Mouse (Mus musculus) T-helper 1 cell (primary cell): ENCODE data around the gene 4930402H24Rik.

Experiments
- in situ Hi-C: fragments of 300-600 bp; cut with MboI, MseI; formaldehyde crosslinking; loops from one replicate; pipeline ENCODE4 v1.15.1; 2025; ENCODE audit warnings: high pct_unique_total_duplicates

The 4930402H24Rik gene

DNA sequence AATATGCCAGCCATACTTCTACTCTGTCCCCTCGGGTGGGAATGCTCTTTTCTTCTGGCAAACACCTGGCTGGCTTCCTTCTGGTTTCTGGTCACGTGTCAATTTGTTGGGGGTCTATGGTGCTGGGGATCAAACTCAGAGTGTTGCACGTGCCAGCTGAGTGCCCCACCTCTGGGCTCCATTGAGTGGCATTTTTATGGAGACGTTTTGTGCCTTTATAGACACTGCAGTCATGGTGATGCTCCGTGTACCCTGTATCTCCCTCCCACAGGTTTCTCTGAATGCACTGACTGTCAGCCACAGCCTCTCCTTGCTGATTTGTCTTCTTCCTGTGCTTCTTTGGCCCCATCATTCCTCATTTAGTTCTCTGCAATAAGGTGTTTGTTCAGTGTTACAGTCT lies 174.4 kb downstream of the 4930402H24Rik start:
- in situ Hi-C loops: loop anchor here (5.0 kb wide), 1 partner anchor 375 kb away; no protein-coding TSS in a partner anchor

DNA sequence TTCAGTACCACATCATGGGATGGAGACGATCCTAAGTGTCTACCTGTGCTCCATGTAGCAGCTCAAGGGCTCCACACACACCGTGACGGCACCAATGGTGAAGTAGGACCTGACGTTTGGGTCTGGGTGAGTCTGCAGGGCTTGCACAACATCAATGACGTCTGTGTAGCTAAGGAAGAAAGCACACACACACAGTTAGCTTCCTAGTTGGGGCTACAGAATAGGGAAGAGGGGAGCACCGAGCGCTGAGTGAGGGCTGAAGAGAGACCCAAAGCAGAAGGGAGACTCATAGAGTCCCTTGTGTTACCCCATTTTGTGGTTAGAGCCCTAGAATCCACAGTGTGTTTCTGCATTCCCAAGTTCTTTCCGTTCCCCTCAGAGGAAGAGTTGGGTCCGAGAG lies 175.5 kb downstream of the 4930402H24Rik start:
- in situ Hi-C loops: loop anchor here (5.0 kb wide), 1 partner anchor 377 kb away; no protein-coding TSS in a partner anchor

DNA sequence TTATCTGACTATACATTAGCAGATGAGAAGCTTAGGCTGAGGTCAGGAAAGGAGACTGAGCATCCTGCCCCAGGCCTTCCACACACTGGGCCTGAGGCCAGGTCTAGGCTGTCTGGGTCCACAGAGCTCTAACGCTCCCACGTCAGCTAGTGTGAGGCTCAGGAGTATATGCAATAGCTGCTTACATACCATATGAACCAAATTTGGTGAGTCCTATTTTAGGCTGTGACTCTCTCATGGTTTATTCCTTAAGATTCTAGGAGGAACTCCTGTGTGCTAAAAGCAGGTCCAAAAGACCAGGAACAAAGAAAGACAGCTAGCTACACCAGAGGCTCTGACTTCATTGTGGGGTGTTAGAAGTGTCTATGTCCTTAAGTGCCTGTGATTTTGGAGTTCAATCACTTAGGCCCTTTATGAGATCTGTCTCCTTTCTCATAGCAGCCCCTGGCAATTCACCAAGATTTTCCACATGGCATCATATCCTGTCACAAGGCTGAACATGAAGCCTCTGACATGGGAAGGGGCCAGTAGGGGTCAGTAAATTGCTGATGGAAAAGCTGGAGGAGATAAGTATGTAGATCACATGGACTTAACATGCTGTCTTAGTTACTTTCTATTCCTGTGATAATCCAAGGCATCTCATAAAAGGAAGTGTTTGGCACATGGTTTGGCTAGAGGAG lies 177.2 kb downstream of the 4930402H24Rik start:
- in situ Hi-C loops: no loop called here

DNA sequence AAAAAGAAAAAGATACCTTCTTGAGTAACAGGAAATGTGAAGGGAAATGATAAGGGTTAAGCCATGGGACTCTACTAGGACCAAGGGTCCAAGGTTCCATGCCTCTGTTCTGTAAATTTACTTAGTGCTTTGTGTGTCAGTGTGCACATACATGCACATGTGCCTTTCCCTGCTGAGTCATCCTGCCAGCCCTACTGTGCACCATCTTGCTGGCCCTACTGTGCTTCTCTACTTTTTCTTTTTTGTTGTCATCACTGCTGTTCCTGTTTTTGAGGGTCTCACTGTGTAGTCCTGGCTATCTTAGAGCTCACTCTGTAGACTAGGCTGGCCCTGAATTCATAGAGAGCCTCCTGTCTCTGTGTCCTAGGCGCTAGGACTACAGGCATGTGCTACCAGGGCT lies 178.5 kb downstream of the 4930402H24Rik start:
- in situ Hi-C loops: no loop called here

DNA sequence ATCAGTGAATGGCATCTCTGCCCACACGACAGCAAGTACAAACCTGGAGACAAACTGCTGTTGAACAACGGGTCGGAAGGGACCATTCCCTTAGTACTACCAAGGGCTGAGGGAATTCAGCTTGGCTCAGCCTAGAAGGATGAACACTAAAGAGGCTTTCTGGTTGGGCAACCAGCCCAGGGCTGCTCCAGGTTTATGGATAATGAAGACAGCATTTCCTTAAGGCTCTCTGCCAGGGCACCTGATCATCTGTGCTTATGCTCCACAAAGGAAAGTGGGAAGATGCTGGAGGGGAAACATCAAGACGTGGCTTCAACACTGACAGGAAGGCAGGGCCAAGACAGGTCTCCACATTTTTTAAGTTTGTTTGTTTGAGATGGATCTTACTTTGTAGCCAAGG lies 181.8 kb downstream of the 4930402H24Rik start:
- in situ Hi-C loops: no loop called here

DNA sequence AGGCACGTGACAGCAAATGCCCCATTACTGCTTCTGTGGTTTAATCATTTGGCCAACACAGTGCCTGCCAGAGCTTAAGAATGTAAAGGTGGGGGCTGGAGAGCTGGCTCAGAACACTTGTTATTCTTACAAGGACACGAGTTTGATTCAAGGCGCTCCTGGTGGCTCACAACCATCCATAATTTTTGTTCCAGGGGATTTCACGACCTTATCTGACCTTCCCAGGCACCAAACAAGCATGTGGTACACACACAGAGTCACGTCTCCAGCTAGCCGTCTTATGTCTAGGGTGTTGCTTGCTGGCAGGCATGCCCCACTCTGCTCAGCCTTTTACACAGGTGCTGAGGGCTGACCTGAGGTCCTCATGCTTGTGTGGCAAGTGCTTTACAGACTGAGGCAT lies 188.3 kb downstream of the 4930402H24Rik start:
- in situ Hi-C loops: no loop called here

DNA sequence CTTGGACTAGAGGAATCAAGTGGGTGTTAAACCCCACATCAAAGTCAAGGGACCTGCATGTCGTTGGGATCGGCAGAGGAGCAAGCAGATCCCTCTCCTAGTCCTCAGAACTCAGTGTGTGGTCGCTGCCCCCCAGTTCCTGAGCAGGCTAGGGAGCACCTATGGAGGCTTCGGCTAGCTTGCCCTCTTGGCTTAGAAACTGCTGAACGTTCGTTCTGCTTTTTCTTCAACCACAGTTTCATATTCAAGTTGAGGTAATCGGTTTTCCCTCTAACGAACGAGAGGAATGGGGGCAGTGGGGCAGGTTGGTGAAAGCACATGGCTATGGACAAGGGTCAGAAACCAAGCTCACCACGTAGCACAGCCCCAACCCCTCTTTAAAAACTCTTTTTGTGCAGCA lies 199.1 kb downstream of the 4930402H24Rik start:
- in situ Hi-C loops: no loop called here

DNA sequence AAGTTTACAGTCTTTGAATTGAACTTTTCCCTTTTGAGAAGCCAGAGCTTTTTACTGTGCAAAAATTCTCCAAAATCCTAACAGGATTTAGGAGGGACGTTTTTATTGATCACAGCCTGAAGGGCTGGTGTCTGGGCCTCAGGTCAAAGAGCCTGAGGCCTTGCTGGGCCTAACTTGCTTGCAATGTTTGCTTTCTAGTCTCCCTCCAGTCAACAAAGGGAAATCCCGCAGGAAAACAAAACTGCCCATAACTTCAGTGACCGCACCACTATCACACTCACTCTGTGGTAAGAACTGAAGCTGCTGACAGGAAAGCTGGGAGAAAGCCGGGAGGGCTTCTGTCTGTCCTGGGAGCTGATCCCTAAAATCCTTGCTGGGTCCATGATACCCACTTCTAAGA lies 199.6 kb downstream of the 4930402H24Rik start:
- in situ Hi-C loops: no loop called here

DNA sequence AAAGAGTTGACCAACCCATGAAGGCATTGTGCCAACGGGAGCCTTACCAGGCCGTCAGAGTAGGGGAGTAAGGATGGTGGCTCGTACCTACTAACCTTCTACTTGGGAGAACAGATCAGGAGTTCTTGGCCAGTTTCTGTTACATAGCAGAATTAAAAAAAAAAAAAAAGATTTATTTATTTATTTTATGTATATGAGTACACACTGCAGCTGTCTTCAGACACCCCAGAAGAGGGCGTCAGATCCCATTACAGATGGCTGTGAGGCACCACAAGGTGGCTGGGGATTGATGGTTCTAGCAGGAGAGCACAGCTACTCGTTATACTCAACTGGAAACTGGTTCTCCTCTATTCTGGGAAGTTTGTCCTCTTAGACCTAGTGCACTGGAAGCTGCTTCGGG lies 201.0 kb downstream of the 4930402H24Rik start:
- in situ Hi-C loops: no loop called here

DNA sequence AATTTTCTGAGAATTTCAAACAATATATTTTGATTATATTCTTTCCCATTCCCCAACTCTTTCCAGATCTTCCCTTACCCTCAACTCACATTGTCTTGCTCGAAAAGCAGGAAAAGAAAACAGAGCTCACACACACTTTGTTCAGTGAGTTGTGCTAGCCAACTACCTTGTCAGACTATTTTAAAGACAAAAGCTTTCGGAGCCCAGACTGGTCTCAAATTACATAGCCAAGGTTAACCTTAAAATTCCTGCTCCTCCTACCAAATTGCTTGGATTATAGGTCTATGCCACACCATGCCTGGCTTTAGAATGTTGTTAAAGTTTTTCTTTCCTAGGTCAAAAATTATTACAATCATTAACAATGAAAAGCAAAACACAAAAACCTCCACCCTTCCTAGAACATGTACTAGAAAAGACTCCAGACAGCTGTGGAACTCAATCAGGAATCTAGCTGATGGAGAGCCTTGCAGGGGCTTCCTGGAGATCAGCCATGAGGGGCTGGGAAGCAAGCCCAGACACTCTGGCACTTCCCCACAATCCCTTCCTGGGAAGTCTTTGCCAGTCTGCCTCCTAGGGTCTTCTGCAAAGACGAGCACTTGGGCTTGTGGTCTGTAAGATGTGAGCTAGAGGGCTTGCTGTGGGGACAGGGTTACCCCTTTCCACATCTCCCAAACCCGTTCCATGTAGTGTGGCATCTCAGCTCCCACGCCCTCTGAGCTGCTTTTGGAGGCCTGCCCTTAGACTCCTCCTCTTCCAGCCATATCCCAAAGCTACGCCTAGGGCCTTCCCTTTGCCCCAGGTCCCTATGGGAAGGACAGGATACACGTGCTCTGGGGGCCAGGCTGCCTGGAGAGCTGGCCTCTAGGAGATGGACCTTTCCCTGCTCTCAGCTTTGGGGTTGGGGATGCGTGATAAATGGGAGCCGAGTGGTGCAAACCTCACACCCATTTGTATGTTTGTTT lies 201.9 kb downstream of the 4930402H24Rik start:
- in situ Hi-C loops: no loop called here

DNA sequence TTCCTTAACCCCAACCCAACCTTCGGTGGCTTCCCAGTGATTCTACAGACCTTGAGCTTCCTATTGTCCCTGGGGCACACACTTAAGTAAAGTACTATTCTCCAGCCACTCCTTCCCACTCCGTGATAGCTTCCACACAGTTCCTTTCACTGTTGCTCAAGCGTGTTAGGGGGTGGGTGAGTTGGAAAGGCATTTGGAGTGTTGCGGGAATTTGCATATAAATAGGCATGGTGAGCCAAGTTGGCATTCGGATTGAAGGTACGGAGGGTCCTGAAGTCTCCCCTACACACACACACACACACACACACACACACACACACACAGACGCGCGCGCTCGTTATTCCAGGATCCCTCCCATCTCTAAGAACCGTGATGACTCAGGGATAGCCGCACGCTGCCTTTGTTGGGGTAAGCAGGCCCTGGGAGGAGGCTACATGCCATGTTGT lies 208.4 kb downstream of the 4930402H24Rik start:
- in situ Hi-C loops: no loop called here

DNA sequence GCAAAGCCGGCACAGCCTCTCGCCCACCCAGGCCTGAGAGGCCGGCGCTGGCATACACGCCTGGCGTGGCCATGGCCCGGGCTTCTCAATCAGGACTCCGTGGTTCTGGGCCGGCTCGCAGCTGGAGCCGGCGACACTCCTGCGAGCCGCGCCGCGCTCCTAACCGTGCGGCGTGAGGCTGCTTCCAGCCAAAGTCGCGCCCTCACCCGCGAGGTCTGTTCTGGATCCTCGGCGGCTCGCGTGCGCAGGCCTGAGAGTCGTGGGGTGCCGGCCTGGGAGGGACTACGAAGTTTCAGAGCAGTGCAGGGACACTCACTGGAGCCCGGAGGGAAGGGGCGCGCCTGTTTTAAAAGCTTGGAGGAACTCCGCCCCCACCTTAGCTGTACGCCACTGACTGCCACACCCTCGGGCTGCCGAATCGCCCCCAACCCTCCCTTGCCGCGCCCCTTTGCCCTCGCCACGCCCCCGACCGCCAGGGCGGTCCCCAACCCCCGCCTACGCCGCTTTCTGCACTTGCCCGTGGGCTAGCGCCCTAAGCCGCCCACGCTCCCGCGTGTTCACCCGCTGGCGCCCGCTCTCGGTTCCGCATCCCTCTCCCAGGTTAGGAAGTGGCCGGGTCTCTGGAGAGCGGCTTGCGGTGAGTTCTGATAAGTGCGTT lies 208.9 kb downstream of the 4930402H24Rik start, which contains the start of gene Slc4a11:
Slc4a11 (minus strand) TSS at position 367 of the 658 bp plus-strand sequence.
- in situ Hi-C loops: no loop called here

DNA sequence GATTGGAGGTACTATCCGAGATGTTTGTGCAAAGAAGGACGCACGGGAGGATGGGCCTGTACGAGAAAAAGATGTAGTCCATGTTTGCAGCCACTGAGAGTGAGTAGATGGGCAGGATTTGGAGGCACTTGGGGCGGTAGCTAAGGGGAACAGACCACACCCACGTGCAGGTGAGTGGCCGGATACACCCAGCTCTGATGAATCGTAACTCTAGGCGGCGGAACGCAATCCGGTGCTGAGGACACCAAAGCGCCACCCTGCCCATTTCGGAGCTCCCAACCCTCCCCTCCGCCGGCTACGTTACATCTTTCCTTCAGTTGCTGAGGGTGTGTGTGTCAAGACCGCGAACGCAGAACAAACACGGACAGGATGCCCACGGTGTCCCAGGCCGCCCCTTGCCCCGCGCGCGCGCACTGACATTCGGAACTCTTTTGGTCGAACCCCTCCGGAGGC lies 209.5 kb downstream of the 4930402H24Rik start:
- in situ Hi-C loops: no loop called here

DNA sequence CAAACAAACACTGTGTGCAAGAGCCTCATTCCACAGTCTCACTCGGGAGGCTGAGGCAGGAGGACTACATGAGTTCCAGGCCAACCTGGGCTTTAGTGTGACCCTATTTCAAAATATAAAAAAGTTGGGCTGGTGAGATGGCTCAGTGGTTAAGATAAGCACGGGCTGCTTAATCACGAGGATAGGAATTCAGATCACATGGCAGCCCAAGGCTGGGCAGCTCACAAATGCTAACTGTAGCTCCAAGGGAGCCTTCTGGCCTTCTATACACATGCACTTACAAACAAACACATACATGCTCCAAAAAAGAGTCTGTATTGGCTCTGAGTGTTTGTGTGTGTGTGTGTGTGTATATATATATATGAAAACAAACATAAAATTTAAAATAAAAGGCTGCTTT lies 212.6 kb downstream of the 4930402H24Rik start:
- in situ Hi-C loops: no loop called here

DNA sequence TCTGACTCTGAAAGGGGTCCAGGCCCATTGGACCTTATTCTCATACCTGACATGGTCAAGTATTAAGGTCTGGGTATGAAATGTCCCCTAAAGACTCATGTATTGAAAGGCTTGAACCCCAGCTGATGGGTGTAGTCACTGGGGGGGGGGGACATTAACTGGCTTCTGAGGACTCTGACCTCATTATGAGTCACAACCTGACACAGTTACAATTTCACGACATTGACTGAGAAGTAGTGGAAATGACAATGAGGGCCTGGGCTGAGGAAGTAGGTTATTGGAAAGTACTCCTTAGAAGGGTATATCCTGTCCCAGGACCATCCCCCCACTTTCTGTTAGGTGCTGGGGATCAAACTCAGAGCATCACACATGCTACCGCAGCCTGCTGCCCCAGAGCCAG lies 217.2 kb downstream of the 4930402H24Rik start:
- in situ Hi-C loops: no loop called here

DNA sequence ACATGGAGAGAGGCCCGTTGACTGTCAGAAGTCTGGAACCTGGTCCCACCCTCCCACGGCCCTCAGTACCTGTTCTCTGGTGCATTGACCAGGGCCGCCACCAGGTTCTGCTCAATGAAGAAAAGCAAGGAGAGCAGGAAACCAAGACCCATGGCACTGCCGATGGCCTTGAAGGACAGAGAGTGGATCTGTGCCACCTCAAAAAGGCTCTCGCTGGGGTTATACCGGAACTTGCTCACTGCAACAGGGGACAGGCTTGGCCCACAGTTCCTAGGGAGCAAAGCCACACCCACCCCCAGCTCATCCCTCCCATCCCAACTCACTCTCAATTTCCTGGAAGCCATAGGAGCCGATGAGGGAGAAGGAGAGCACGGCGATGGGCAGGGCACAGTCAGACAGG lies 220.8 kb downstream of the 4930402H24Rik start:
- in situ Hi-C loops: no loop called here

DNA sequence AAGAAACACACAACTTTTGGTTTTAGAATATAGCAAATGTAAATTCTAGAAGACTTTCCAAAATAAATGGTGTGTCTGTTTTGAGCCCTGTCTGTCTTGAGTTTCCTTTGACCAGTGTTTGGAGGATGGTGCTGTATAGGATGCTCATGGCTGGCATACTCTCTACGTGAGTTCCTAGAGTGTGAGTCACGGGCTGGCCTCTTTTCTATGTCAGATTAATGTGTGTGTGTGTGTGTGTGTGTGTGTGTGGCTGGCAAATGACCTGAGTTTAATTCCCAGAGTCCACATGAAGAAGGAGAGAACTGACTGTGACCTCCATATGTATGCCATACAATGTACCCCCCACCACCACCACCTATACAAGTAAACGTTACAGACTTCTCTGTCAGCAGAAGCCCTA lies 224.7 kb downstream of the 4930402H24Rik start:
- in situ Hi-C loops: no loop called here

DNA sequence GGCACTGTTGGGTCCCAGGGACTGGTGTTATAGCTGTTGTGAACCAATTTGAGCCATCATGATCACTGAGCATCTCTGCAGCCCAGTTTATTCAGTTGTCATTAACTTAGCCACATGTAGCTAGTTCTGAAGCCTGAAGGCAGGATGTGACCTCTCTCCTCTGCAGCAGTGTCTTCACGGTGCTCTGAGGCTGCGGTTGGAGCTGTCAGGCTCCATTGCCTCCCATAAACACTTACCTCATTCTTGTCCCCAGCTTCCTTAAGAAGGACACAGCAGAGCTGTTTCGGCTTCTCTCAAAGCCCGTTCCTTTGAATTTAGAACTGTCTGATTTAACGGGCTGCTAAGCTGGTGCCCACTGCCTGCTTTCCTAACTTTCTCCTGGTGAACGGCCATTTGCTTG lies 226.3 kb downstream of the 4930402H24Rik start:
- in situ Hi-C loops: no loop called here

DNA sequence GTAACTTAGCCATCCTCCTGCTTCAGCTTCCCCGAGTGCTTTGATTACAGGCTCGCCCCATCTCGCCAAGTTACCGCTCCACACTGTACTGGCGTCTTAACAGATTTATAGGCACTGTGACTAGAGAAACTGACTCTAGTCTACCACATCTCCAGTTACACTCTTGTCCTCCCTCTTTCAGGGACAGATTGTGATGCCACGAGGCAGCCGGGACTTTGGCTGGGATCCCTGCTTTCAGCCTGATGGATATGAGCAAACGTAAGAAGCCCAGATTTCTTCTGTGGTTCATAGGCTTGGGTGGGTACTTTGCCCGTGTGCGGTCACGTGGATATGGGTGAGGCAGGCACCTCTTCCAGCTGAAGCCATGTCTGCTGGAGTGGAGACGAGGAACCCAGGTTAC lies 227.1 kb downstream of the 4930402H24Rik start:
- in situ Hi-C loops: no loop called here

DNA sequence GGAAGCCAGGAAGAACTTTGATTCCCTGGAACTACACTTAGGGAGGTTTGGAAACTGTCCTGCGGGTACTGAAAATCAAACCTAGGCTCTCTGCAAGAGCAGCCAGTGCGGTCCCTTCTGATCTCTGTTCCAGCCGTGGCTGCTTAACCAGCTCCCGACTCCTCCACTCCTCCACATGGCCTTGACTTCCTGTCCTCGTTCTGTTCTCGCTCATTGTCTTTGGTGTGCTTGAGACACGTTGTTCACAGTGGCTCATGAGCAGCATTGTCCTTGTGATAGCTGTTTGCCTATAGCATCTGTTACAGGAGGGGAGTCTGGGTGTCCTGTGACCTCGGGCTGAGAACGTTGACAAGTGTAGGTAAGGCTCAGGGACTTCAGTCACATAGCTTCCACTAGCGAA lies 229.0 kb downstream of the 4930402H24Rik start:
- in situ Hi-C loops: no loop called here

DNA sequence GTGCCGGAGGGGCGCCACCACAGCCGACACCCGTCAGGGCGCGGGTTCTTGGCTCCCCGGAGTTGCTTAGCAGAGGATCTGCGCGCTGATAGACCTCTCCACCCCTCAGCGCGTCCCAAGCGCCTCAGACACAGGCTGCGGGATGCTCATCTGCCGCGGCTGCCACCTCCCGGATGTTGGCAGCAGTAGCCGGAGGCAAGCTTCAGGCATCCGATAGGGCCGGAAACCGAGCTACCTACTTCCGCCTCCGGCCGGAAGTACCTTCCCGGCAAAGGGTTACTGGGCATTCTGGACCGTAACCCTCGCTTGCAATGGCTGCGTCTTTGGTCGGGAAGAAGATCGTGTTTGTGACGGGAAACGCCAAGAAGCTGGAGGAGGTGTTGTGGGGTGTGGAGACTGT lies 238.6 kb downstream of the 4930402H24Rik start, which contains the start of gene Itpa:
Itpa (plus strand) TSS at position 52 of the 400 bp plus-strand sequence.
- in situ Hi-C loops: no loop called here
